Mouse (Mus musculus) CH12.LX (cell line): ENCODE data around the gene Eefsec. TPM values are rescaled to one million over a fixed set of nuclear protein-coding genes. Genes with fewer than 3 reads are reported as not detected.

ENCODE experiments used
- DNase-seq: peaks from one replicate; pipeline ENCODE4 v3.0.0-alpha.2; 2013; ENCODE audit errors: extremely low read depth
- H3K27ac ChIP-seq: 2 replicates; pipeline ENCODE4 v1.5.1; 2012; ENCODE audit warnings: low read depth, mild to moderate bottlenecking, control low read depth, moderate library complexity; ENCODE audit not compliant: insufficient read depth
- H3K27me3 ChIP-seq: replicated peaks from 2 replicates; pipeline ENCODE3; 2012; ENCODE audit warnings: inconsistent platforms
- H3K36me3 ChIP-seq, 2 experiments: replicated peaks in 1 of 2; 2 replicates each; pipeline versions ENCODE3 to v1.6.1; 2012; ENCODE audit warnings: inconsistent platforms in 1 of 2, low read length in 1 of 2, mild to moderate bottlenecking in 1 of 2, mixed read lengths in 1 of 2, moderate library complexity in 1 of 2; ENCODE audit not compliant: control insufficient read depth in 1 of 2, insufficient read depth in 1 of 2
- H3K4me1 ChIP-seq, 2 experiments: 2 replicates each; pipeline ENCODE4 v1.6.1; 2012; ENCODE audit warnings: inconsistent platforms in 1 of 2, moderate library complexity in 1 of 2; ENCODE audit not compliant: insufficient read depth in 2 of 2, control insufficient read depth in 1 of 2
- H3K4me2 ChIP-seq: 2 replicates; pipeline ENCODE4 v1.6.1; 2012; ENCODE audit warnings: low read depth, mild to moderate bottlenecking, control low read depth; ENCODE audit not compliant: poor library complexity, insufficient read depth, severe bottlenecking
- H3K4me3 ChIP-seq, 3 experiments: fragments of 150-350 bp in 1 of 3; sonication (generic) in 1 of 3; replicated peaks in 1 of 3; 2 replicates each; pipeline versions ENCODE3 to v1.5.1; 2011 to 2012; ENCODE audit warnings: low read depth in 2 of 3, low read length in 2 of 3, mild to moderate bottlenecking in 2 of 3, moderate library complexity in 2 of 3, control low read depth in 1 of 3, improper control_type of control experiment in 1 of 3, inconsistent platforms in 1 of 3, mixed read lengths in 1 of 3; ENCODE audit not compliant: poor library complexity in 1 of 3
- H3K79me2 ChIP-seq: replicated peaks from 2 replicates; pipeline ENCODE4 v1.6.1; 2012; ENCODE audit warnings: mild to moderate bottlenecking, moderate library complexity; ENCODE audit not compliant: control insufficient read depth, poor library complexity, insufficient read depth, severe bottlenecking; ENCODE audit errors: extremely low read depth
- H3K9ac ChIP-seq: 2 replicates; pipeline ENCODE4 v1.6.1; 2012; ENCODE audit warnings: low read depth, mild to moderate bottlenecking, control low read depth, moderate library complexity; ENCODE audit not compliant: insufficient read depth
- H3K9me3 ChIP-seq: replicated peaks from 2 replicates; pipeline ENCODE3; 2012; ENCODE audit warnings: low read length, inconsistent platforms, mixed read lengths
- BHLHE40 ChIP-seq: IDR thresholded peaks from 2 replicates; pipeline ENCODE4 v1.6.1; 2011; ENCODE audit warnings: mild to moderate bottlenecking, low read depth, low read length, improper control_type of control experiment
- CHD2 ChIP-seq: IDR thresholded peaks from 2 replicates; pipeline ENCODE4 v1.6.1; 2011; ENCODE audit warnings: low read length, improper control_type of control experiment
- E2F4 ChIP-seq: IDR thresholded peaks from 2 replicates; pipeline ENCODE4 v1.6.1; 2011; ENCODE audit warnings: low read depth, low read length, improper control_type of control experiment; ENCODE audit not compliant: insufficient replicate concordance
- ELF1 ChIP-seq: IDR thresholded peaks from 2 replicates; pipeline ENCODE4 v1.6.1; 2014; ENCODE audit warnings: low read depth, mild to moderate bottlenecking, inconsistent platforms, low read length, improper control_type of control experiment
- GABPA ChIP-seq: IDR thresholded peaks from 2 replicates; pipeline ENCODE4 v1.6.1; 2012; ENCODE audit warnings: low read depth, low read length, improper control_type of control experiment, inconsistent platforms; ENCODE audit not compliant: insufficient replicate concordance
- KAT2A ChIP-seq: IDR thresholded peaks from 2 replicates; pipeline ENCODE4 v1.6.1; 2012; ENCODE audit warnings: low read length, improper control_type of control experiment, inconsistent platforms; ENCODE audit not compliant: insufficient replicate concordance
- MAFK ChIP-seq: IDR thresholded peaks from 2 replicates; pipeline ENCODE4 v1.6.1; 2011; ENCODE audit warnings: low read length, improper control_type of control experiment; ENCODE audit not compliant: insufficient replicate concordance
- MAZ ChIP-seq: IDR thresholded peaks from 2 replicates; pipeline ENCODE4 v1.6.1; 2012; ENCODE audit warnings: low read depth, mild to moderate bottlenecking, inconsistent platforms, low read length, improper control_type of control experiment, moderate library complexity
- MYC ChIP-seq: IDR thresholded peaks from 2 replicates; pipeline ENCODE4 v1.6.1; 2011; ENCODE audit warnings: low read depth, mild to moderate bottlenecking, improper control_type of control experiment, low read length
- NRF1 ChIP-seq: IDR thresholded peaks from 2 replicates; pipeline ENCODE4 v1.6.1; 2014; ENCODE audit warnings: low read depth, mild to moderate bottlenecking, inconsistent platforms, low read length, improper control_type of control experiment, moderate library complexity
- RAD21 ChIP-seq: IDR thresholded peaks from 2 replicates; pipeline ENCODE4 v1.6.1; 2011; ENCODE audit warnings: low read depth, mild to moderate bottlenecking, low read length, improper control_type of control experiment, moderate library complexity
- RCOR1 ChIP-seq: conservative IDR thresholded peaks from 2 replicates; pipeline ENCODE4 v1.6.1; 2012; ENCODE audit warnings: low read depth, mild to moderate bottlenecking, inconsistent platforms, low read length, improper control_type of control experiment
- TCF12 ChIP-seq: IDR thresholded peaks from 2 replicates; pipeline ENCODE4 v1.6.1; 2014; ENCODE audit warnings: low read depth, mild to moderate bottlenecking, inconsistent platforms, low read length, improper control_type of control experiment
- UBTF ChIP-seq: IDR thresholded peaks from 2 replicates; pipeline ENCODE4 v1.6.1; 2012; ENCODE audit warnings: low read depth, mild to moderate bottlenecking, inconsistent platforms, low read length, improper control_type of control experiment, moderate library complexity
- ZC3H11A ChIP-seq: IDR thresholded peaks from 2 replicates; pipeline ENCODE4 v1.6.1; 2012; ENCODE audit warnings: low read depth, mild to moderate bottlenecking, inconsistent platforms, low read length, improper control_type of control experiment
- ZMIZ1 ChIP-seq: IDR thresholded peaks from 2 replicates; pipeline ENCODE4 v1.6.1; 2012; ENCODE audit warnings: low read depth, mild to moderate bottlenecking, inconsistent platforms, low read length, improper control_type of control experiment
- dilution Hi-C: fragments of 300-500 bp; cut with MboI; formaldehyde crosslinking; loops from 2 replicates; pipeline ENCODE4 v1.14.3; 2020; ENCODE audit warnings: low sequenced_read_pairs; ENCODE audit not compliant: extremely low pct_unique_long_range_greater_than_20kb, extremely low pct_ligation_motif_present
- in situ Hi-C: fragments of 300-500 bp; cut with MboI; formaldehyde crosslinking; loops from 3 replicates; pipeline ENCODE4 v1.14.3; 2019; ENCODE audit warnings: low sequenced_read_pairs, low pct_ligation_motif_present, low pct_unique_long_range_greater_than_20kb, mixed read lengths
- polyA plus RNA-seq: library from polyadenylated mRNA; unstranded; fragments of >175 nt; gene quantifications from 2 replicates; pipeline ENCODE4 v1.2.1, GENCODE M21; 2012; ENCODE audit warnings: low read depth; ENCODE audit not compliant: insufficient read length
- total RNA-seq, 2 experiments: library from RNA; depleted of rRNA; stranded (reverse); fragments of 300-350 nt in 1 of 2; fragments of >200 nt in 1 of 2; gene quantifications; 2 replicates each; pipeline ENCODE4 v1.2.3; 2012 to 2014

Gene Eefsec
- total and polyA plus RNA-seq, 3 experiments = 26.2 to 48.8 (median 32.1) TPM

- H3K27me3 ChIP-seq = no peaks in the 10 kb centered on the region
- no peaks in the 10 kb centered on the region for H3K9me3 ChIP-seq
- no peak overlapping the region for H3K4me2 ChIP-seq
- H3K36me3 ChIP-seq = peaks cover 13 to 84% of the 10 kb centered on the region in 2 experiments
- H3K4me3 ChIP-seq = no peak overlapping the region
- no peaks in the 10 kb centered on the region for H3K4me1 ChIP-seq
- in situ Hi-C loops = no loop called here
- no peak for TF ChIP-seq E2F4
- no peak for TF ChIP-seq TCF12
- TF ChIP-seq MAFK = no peak
- no peak for TF ChIP-seq MAZ
- H3K9ac ChIP-seq = no peak overlapping the region
- H3K27ac ChIP-seq = no peak overlapping the region
- no peaks in the 10 kb centered on the region for H3K79me2 ChIP-seq
- DNase-seq = no peak
- dilution Hi-C loops = no loop called here
Observed at GRCm38 (mm10) chr6:88262160-88262559, 184.2 kb downstream of the Eefsec start.

DNA sequence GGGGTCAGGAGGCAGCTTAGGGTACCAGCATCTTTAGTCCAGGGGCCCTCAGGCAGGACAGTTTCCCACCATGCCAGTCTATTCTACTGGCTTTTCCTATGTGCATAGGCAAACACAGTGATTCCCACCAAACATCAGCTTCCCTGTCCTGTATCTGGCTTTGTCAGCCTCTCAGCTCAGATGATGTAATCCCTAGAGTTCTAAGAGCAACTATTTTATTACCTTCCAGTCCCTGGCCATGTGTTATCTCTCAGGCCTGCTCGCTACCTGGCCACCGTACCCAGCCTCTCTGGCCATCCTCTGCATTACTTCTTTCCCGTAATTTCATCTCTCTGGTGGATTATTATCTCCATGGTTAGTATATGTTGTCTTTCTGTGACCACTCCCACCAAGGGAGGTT, 185.7 kb downstream of the Eefsec start:
- H3K36me3 ChIP-seq = peaks cover 15 to 89% of the 10 kb centered on the region in 2 experiments
- no peak overlapping the region for H3K9ac ChIP-seq
- no peak overlapping the region for H3K27ac ChIP-seq
- H3K4me1 ChIP-seq = no peaks in the 10 kb centered on the region
- H3K9me3 ChIP-seq = no peaks in the 10 kb centered on the region
- H3K27me3 ChIP-seq = no peaks in the 10 kb centered on the region
- H3K4me2 ChIP-seq = no peak overlapping the region
- H3K79me2 ChIP-seq = no peaks in the 10 kb centered on the region
- in situ Hi-C loops = no loop called here
- DNase-seq = no peak
- no peak overlapping the region for H3K4me3 ChIP-seq
- dilution Hi-C loops = no loop called here
- TF ChIP-seq RAD21 = no peak
- no peak for TF ChIP-seq MYC
- no peak for TF ChIP-seq ELF1
- TF ChIP-seq UBTF = no peak
- no peak for TF ChIP-seq RCOR1
- no peak for TF ChIP-seq ZMIZ1
- TF ChIP-seq MAFK = no peak
- TF ChIP-seq GABPA = no peak
- TF ChIP-seq CHD2 = no peak
- TF ChIP-seq, all 38 proteins: peak for 0

- Histone ChIP-seq H3K4me3 (no peak overlapping the region), H3K36me3 (peaks cover 15 to 86% of the 10 kb centered on the region in 2 experiments), H3K9me3 (no peaks in the 10 kb centered on the region), H3K27me3 (no peaks in the 10 kb centered on the region), H3K9ac (no peak overlapping the region), H3K4me2 (no peak overlapping the region), H3K79me2 (no peaks in the 10 kb centered on the region), H3K27ac (no peak overlapping the region)
- in situ Hi-C loops (no loop called here), dilution Hi-C loops (no loop called here)
- TF ChIP-seq MAFK (no peak), ZMIZ1 (no peak), ZC3H11A (no peak), NRF1 (no peak), GABPA (no peak), KAT2A (no peak), BHLHE40 (no peak)
- TF ChIP-seq, all 38 proteins: peak for 0
- H3K4me1 ChIP-seq = no peaks in the 10 kb centered on the region
- no peak for DNase-seq
Observed at GRCm38 (mm10) chr6:88259621-88260020, 186.7 kb downstream of the Eefsec start.
